Mouse (Mus musculus): Measurements from ENCODE around the gene Klhl10. TPM values are rescaled to one million over a fixed set of nuclear protein-coding genes. Genes with fewer than 3 reads are reported as not detected.

Klhl10 gene
- 0.29 and 0.95 TPM in 2 replicates for polyA plus RNA-seq (2012; rRNA removed; ENCODE audit: low replicate concordance)

DNA sequence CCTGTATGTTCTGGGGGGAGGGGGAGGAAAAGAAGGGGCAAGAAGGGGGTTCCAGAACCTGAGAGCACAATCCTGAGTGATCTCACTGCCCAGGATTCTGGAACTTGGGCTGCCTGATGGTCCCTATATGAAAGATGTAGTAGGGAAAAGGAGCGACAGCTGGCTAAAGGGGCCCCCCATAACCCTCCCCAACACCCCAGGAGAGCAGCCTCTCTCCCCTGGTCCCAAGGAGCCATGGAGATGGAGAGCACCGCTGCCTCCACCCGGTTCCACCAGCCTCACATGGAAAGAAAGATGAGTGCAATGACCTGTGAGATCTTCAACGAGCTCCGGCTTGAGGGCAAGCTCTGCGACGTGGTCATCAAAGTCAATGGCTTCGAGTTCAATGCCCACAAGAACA lies at the start of gene Klhl10, which contains the start of gene Nt5c3b:
Klhl10 (plus strand) TSS at position 121 of the 400 bp plus-strand sequence.
Nt5c3b (minus strand) TSS at position 12 of the 400 bp plus-strand sequence.

GRCm38 (mm10) chr11:100397600-100398389 lies 43.9 kb upstream of the Klhl10 start, which contains the start of gene Jup:
TSS of gene Jup (minus strand) at chr11:100397763.

DNA sequence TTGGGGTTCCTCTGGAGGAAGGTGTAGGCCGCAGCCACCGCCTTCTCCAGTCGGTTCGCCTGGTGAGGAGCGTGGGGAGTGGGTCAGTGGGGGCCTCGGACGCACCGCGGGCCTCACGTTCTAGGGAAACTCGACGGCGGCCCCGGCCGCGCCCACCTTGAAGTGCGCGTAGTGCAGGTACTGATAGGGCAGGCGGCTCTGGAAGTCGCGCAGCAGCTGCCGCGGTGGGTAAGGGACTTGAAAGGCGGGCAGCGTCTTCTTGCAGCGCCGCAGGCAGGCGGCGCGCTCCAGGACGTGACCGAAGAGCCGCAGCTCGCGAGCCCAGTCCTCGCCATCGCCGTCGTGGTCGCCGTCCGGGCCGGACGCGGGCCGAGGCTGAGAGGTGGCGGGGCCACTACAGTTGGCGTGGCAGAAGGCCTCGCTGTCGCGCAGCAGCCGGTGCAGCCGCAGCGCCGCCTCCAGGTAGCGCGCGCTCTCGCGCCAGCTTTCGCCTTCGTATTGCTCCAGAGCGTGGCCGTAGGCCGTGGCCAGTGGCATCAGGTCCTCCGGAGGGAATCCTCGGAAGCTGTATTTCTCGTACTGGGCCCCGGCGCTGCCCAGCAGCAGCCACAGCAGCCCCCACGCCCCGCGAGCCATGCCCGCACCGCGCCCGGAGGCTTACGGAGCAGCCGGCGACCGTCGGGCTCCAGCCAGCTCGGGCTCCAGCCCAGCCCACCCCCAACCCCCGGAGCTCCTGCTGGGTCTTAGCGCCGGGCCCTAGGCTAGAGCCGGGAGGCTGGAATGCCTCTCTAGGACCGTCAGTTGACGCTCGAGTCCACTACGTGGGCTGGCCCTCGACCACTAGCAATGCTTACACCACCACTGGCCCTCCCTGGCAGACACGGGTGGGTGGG lies 27.4 kb upstream of the Klhl10 start, which contains the start of gene P3h4:
P3h4 (minus strand) TSS at position 816 of the 893 bp plus-strand sequence.

DNA sequence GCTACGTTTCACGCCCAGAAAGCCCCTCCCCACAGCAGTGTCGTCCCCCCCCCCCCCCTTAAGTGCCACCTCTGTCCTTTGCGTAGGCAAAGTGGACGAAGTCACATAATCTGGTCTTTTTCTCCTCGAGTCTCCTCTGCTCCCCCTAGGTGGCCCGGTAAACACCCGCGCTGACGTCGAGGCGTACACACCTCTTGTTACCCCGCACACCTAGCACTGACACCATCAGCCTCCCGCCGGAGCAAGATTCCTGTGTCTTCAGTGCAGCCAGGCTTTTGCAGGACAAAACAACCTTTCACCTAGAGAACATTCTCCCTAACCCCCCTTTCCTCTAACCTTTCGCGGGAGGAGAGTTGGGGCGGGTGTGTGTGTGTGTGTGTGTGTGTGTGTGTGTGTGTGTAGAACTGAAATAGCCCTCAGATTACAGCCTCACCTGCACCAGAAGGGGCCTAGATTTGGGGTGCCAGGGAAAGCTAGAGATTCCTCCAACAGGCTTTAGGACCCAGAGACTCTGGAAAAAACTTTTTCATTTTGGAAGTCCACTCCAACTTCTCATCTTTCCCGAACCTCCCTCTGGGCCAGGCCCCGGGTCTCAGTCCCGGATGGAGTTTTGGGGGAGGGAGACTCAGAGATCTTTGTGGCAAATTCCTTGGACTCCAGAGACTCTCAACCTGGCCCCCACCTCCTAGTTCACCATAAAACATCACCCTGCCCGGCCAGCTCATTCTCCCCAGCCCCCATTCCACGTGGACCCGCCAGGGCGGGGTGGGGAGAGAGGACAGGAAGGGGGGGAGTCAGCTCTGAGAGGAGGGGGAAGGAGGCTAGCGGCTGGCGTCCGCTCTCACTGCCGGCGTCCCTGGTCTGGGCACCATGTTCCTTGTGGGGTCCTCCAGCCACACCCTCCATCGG lies 26.5 kb upstream of the Klhl10 start, which contains the start of gene Fkbp10:
Fkbp10 (plus strand) TSS at position 784 of the 909 bp plus-strand sequence.

DNA sequence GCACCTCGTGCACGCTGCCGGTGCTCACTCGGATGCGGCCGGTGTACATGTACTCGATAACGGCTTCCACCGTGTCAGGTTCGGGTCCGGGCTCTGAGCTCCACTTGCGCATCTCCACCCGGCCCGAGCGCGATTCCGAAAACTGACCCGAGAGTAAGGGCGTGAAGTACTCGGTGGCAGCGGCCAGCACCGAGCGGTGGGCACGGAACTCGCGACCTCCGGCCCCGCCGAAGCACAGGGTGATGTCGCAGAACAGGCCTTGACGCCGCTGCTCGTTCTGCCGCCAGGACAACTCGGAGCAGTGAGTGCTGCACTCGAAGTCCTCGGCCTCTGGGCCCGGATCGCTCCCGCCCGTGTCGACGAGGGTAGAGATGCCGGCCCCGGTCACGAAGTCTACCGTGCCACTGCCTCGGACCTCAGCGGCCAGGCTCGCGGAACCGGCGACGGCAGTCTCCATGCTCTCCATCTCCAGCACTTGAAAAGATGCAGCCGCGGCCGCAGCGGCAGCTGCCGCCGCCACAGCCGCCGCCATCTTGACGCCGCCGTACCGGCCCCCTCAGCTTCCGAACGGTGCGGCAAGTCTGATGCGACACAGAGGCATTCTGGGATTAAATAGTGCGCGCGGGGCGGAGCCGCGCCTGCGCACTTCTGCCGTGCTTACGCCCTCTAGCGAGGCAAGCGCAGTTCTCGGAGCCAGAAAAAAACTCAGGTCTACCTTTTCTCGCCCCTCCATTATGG lies 30.6 kb downstream of the Klhl10 start, which contains the start of gene Klhl11:
Klhl11 (minus strand) TSS at position 545 of the 738 bp plus-strand sequence.

Other genes with a start within 250 kb of the Klhl10 start
- 0.04 TPM in 1 of 2 replicates, not detected in the other for gene Krt9, start 248.7 kb upstream of the Klhl10 start, polyA plus RNA-seq (2012; rRNA removed; ENCODE audit: low replicate concordance)
- gene Krt14, start 234.4 kb upstream of the Klhl10 start, polyA plus RNA-seq (2012; rRNA removed; ENCODE audit: low replicate concordance), result 0.11 and 0.26 TPM in 2 replicates
- gene Krt16, start 193.0 kb upstream of the Klhl10 start, polyA plus RNA-seq (2012; rRNA removed; ENCODE audit: low replicate concordance), result not detected in 2 replicates
- 4.0 TPM in 1 of 2 replicates, not detected in the other for gene Krt17, start 180.9 kb upstream of the Klhl10 start, polyA plus RNA-seq (2012; rRNA removed; ENCODE audit: low replicate concordance)
- gene Krt42, start 172.0 kb upstream of the Klhl10 start, polyA plus RNA-seq (2012; rRNA removed; ENCODE audit: low replicate concordance), result not detected in 2 replicates
- 118 and 139 TPM in 2 replicates for gene Eif1, start 122.0 kb upstream of the Klhl10 start, polyA plus RNA-seq (2012; rRNA removed; ENCODE audit: low replicate concordance)
- not detected in 2 replicates for gene Gast, start 107.5 kb upstream of the Klhl10 start, polyA plus RNA-seq (2012; rRNA removed; ENCODE audit: low replicate concordance)
- gene Hap1, start 85.8 kb upstream of the Klhl10 start, polyA plus RNA-seq (2012; rRNA removed; ENCODE audit: low replicate concordance), result 0.97 and 7.3 TPM in 2 replicates
- 171 and 312 TPM in 2 replicates for gene Jup, start 44.2 kb upstream of the Klhl10 start, polyA plus RNA-seq (2012; rRNA removed; ENCODE audit: low replicate concordance)
- gene P3h4, start 27.1 kb upstream of the Klhl10 start, polyA plus RNA-seq (2012; rRNA removed; ENCODE audit: low replicate concordance), result 14.1 and 62.2 TPM in 2 replicates
- 32.9 and 157 TPM in 2 replicates for gene Fkbp10, start 26.2 kb upstream of the Klhl10 start, polyA plus RNA-seq (2012; rRNA removed; ENCODE audit: low replicate concordance)
- 30.8 and 85.2 TPM in 2 replicates for gene Nt5c3b, start 109 bp upstream of the Klhl10 start, polyA plus RNA-seq (2012; rRNA removed; ENCODE audit: low replicate concordance)
- gene Klhl11, start 30.8 kb downstream of the Klhl10 start, polyA plus RNA-seq (2012; rRNA removed; ENCODE audit: low replicate concordance), result 3.5 and 9.2 TPM in 2 replicates
- 867 and 1,359 TPM in 2 replicates for gene Acly, start 86.1 kb downstream of the Klhl10 start, polyA plus RNA-seq (2012; rRNA removed; ENCODE audit: low replicate concordance)
- 1.3 and 1.5 TPM in 2 replicates for gene Ttc25, start 103.7 kb downstream of the Klhl10 start, polyA plus RNA-seq (2012; rRNA removed; ENCODE audit: low replicate concordance)
- gene Cnp, start 133.0 kb downstream of the Klhl10 start, polyA plus RNA-seq (2012; rRNA removed; ENCODE audit: low replicate concordance), result 23.0 and 37.9 TPM in 2 replicates
- gene Nkiras2, start 177.3 kb downstream of the Klhl10 start, polyA plus RNA-seq (2012; rRNA removed; ENCODE audit: low replicate concordance), result 78.7 and 99.3 TPM in 2 replicates
- 40.7 and 54.1 TPM in 2 replicates for gene Dnajc7, start 178.3 kb downstream of the Klhl10 start, polyA plus RNA-seq (2012; rRNA removed; ENCODE audit: low replicate concordance)

Data from subcutaneous adipose tissue, adult 2 months (tissue).